Mouse (Mus musculus): ENCODE measurements around the gene Ncbp3. TPM values are rescaled to one million over a fixed set of nuclear protein-coding genes. Genes with fewer than 3 reads are reported as not detected.
"Not testable (repeated sequence)": the region's sequence is repeated elsewhere in the genome, so short reads cannot be mapped to it uniquely, and the experiment has no call there.

Gene Ncbp3
- polyA plus RNA-seq, 1 experiment from 2014 or later: 11.5 TPM

GRCm38 (mm10) chr11:73107358-73107757, 59.8 kb downstream of the Ncbp3 start:
- not testable (repeated sequence) for H3K27me3 ChIP-seq (ENCODE audit: control insufficient read depth, insufficient read depth, low read length); H3K4me3 ChIP-seq (ENCODE audit: low read length); H3K9me3 ChIP-seq (replicated peaks; ENCODE audit: control insufficient read depth, low read length); H3K4me2 ChIP-seq (ENCODE audit: low read depth, low read length); ATAC-seq (replicated peaks; ENCODE audit: extremely low read depth, insufficient read depth, low FRiP score); H3K27ac ChIP-seq (ENCODE audit: low read length); H3K9ac ChIP-seq (ENCODE audit: low read length); H3K36me3 ChIP-seq (ENCODE audit: control insufficient read depth, insufficient read depth)
- H3K4me1 ChIP-seq (ENCODE audit: control insufficient read depth, insufficient read depth, low read length): peaks cover 20% of the 10 kb centered on the region
- 36% methylated on average over 3 of the region's 3 CpGs for WGBS

GRCm38 (mm10) chr11:73108195-73108897, 60.8 kb downstream of the Ncbp3 start:
- H3K9me3 ChIP-seq (replicated peaks; ENCODE audit: control insufficient read depth, low read length): no peaks in the 10 kb centered on the region
- ATAC-seq (replicated peaks; ENCODE audit: extremely low read depth, insufficient read depth, low FRiP score): no peak
- H3K4me3 ChIP-seq (ENCODE audit: low read length): no peak overlapping the region
- no peaks in the 10 kb centered on the region for H3K27me3 ChIP-seq (ENCODE audit: control insufficient read depth, insufficient read depth, low read length)
- H3K4me2 ChIP-seq (ENCODE audit: low read depth, low read length): no peak overlapping the region
- peaks cover 20% of the 10 kb centered on the region for H3K4me1 ChIP-seq (ENCODE audit: control insufficient read depth, insufficient read depth, low read length)
- 62% methylated on average over 5 of the region's 5 CpGs for WGBS
- peak overlapping the region; percentile 60 for H3K27ac ChIP-seq (ENCODE audit: low read length)
- H3K36me3 ChIP-seq (ENCODE audit: control insufficient read depth, insufficient read depth): no peaks in the 10 kb centered on the region
- H3K9ac ChIP-seq (ENCODE audit: low read length): no peak overlapping the region; the same call in 1 of the 2 replicates

DNA sequence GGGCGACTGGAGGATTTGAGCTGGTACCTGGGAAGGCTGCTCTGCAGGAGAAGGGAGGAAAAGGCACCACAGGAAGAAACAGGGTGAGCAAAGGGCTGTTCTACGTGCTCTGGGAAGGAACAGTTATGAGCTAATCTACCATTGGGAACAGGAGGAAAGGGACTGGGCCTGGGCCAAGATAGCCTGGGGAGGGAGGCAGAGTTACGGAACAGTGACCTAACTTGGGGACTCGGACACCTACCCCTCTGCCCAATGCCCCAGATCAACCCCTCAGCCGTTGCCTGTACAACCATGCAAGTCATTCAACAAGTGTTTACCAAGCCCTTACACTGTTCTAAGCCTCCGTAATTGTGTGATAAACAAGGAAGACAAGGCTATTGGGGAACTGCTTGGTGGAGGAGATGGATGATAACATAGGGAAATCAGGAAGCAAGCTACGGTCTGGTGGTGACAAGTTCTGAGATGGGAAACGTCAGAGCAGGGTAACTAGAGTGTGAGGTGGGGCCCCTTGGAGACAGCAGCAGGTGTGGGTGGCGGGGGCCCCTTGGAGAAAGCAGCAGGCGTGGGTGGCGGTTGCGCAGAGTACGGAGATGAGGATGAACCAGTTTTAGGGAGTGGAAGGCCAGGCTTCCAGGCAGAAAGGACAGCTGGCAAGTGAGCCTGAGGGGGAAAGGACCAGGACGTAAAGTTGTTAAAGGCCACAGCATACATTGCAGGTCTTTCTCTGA, 61.5 kb downstream of the Ncbp3 start:
- no peaks in the 10 kb centered on the region for H3K9me3 ChIP-seq (replicated peaks; ENCODE audit: control insufficient read depth, low read length)
- no peak; the same call in 1 of the 2 replicates for ATAC-seq (replicated peaks; ENCODE audit: extremely low read depth, insufficient read depth, low FRiP score)
- no peak overlapping the region for H3K4me3 ChIP-seq (ENCODE audit: low read length)
- H3K4me1 ChIP-seq (ENCODE audit: control insufficient read depth, insufficient read depth, low read length): peaks cover 20% of the 10 kb centered on the region
- no peaks in the 10 kb centered on the region for H3K36me3 ChIP-seq (ENCODE audit: control insufficient read depth, insufficient read depth)
- H3K4me2 ChIP-seq (ENCODE audit: low read depth, low read length): no peak overlapping the region
- H3K9ac ChIP-seq (ENCODE audit: low read length): no peak overlapping the region
- H3K27ac ChIP-seq (ENCODE audit: low read length): peak overlapping the region; percentile 60
- 62% methylated on average over 14 of the region's 14 CpGs for WGBS
- H3K27me3 ChIP-seq (ENCODE audit: control insufficient read depth, insufficient read depth, low read length): no peaks in the 10 kb centered on the region

GRCm38 (mm10) chr11:73109941-73110340, 62.4 kb downstream of the Ncbp3 start:
- H3K27me3 ChIP-seq (ENCODE audit: control insufficient read depth, insufficient read depth, low read length): no peaks in the 10 kb centered on the region
- no peak for ATAC-seq (replicated peaks; ENCODE audit: extremely low read depth, insufficient read depth, low FRiP score)
- WGBS: 52% methylated on average over 3 of the region's 3 CpGs

GRCm38 (mm10) chr11:73111414-73111813, 63.8 kb downstream of the Ncbp3 start:
- ATAC-seq (replicated peaks; ENCODE audit: extremely low read depth, insufficient read depth, low FRiP score): no peak
- H3K4me2 ChIP-seq (ENCODE audit: low read depth, low read length): no peak overlapping the region
- H3K9ac ChIP-seq (ENCODE audit: low read length): no peak overlapping the region
- peaks cover 20% of the 10 kb centered on the region for H3K4me1 ChIP-seq (ENCODE audit: control insufficient read depth, insufficient read depth, low read length)
- H3K36me3 ChIP-seq (ENCODE audit: control insufficient read depth, insufficient read depth): no peaks in the 10 kb centered on the region
- no peak overlapping the region for H3K4me3 ChIP-seq (ENCODE audit: low read length)
- H3K9me3 ChIP-seq (replicated peaks; ENCODE audit: control insufficient read depth, low read length): no peaks in the 10 kb centered on the region
- no peaks in the 10 kb centered on the region for H3K27me3 ChIP-seq (ENCODE audit: control insufficient read depth, insufficient read depth, low read length)
- no peak overlapping the region for H3K27ac ChIP-seq (ENCODE audit: low read length)
- 65% methylated on average over 6 of the region's 6 CpGs for WGBS

More at GRCm38 (mm10) chr11:73109941-73110340, 62.4 kb downstream of the Ncbp3 start:
- H3K27ac ChIP-seq (ENCODE audit: low read length): peak overlapping the region; percentile 13; the same call in 1 of the 2 replicates
- no peak overlapping the region for H3K9ac ChIP-seq (ENCODE audit: low read length)
- H3K36me3 ChIP-seq (ENCODE audit: control insufficient read depth, insufficient read depth): no peaks in the 10 kb centered on the region
- H3K4me1 ChIP-seq (ENCODE audit: control insufficient read depth, insufficient read depth, low read length): peaks cover 20% of the 10 kb centered on the region
- H3K4me3 ChIP-seq (ENCODE audit: low read length): no peak overlapping the region
- no peaks in the 10 kb centered on the region for H3K9me3 ChIP-seq (replicated peaks; ENCODE audit: control insufficient read depth, low read length)
- H3K4me2 ChIP-seq (ENCODE audit: low read depth, low read length): no peak overlapping the region

- no peaks in the 10 kb centered on the region for H3K9me3 ChIP-seq (replicated peaks; ENCODE audit: control insufficient read depth, low read length)
- H3K27ac ChIP-seq (ENCODE audit: low read length): no peak overlapping the region
- no peaks in the 10 kb centered on the region for H3K27me3 ChIP-seq (ENCODE audit: control insufficient read depth, insufficient read depth, low read length)
- WGBS: 88% methylated on average over 6 of the region's 6 CpGs
- no peak overlapping the region for H3K9ac ChIP-seq (ENCODE audit: low read length)
- no peak for ATAC-seq (replicated peaks; ENCODE audit: extremely low read depth, insufficient read depth, low FRiP score)
- H3K4me1 ChIP-seq (ENCODE audit: control insufficient read depth, insufficient read depth, low read length): no peaks in the 10 kb centered on the region
- H3K4me3 ChIP-seq (ENCODE audit: low read length): no peak overlapping the region
- H3K36me3 ChIP-seq (ENCODE audit: control insufficient read depth, insufficient read depth): peaks cover 4% of the 10 kb centered on the region; the same call in 1 of the 2 replicates
- H3K4me2 ChIP-seq (ENCODE audit: low read depth, low read length): no peak overlapping the region
Observed at GRCm38 (mm10) chr11:73126495-73126894, 78.9 kb downstream of the Ncbp3 start.

DNA sequence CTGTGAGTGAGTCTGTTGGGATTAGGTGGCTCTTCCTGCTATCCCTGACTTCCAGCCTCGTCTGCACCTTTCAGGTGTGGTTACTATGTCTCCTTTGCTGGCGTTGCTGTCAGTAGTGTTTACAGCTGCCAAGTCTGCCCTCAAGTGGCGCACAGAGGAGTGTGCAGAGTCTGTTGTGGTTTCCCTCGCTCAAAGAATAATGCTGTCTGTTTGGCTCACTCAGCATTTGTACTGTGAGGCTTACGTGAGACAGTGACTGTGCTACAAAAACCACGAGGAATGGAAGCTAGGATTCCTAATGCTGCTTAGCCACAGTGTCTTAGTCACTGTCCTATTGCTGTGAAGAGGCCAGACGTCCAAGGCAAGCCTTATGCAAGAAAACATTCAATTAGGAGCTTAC, 83.4 kb downstream of the Ncbp3 start:
- WGBS: 59% methylated on average over 7 of the region's 7 CpGs
- Histone ChIP-seq H3K36me3 (ENCODE audit: control insufficient read depth, insufficient read depth) (peaks cover 7% of the 10 kb centered on the region; the same call in 1 of the 2 replicates), H3K27ac (ENCODE audit: low read length) (no peak overlapping the region), H3K9ac (ENCODE audit: low read length) (no peak overlapping the region), H3K4me1 (ENCODE audit: control insufficient read depth, insufficient read depth, low read length) (peaks cover 12% of the 10 kb centered on the region), H3K4me3 (ENCODE audit: low read length) (no peak overlapping the region), H3K27me3 (ENCODE audit: control insufficient read depth, insufficient read depth, low read length) (no peaks in the 10 kb centered on the region), H3K9me3 (replicated peaks; ENCODE audit: control insufficient read depth, low read length) (no peaks in the 10 kb centered on the region), H3K4me2 (ENCODE audit: low read depth, low read length) (no peak overlapping the region)
- no peak for ATAC-seq (replicated peaks; ENCODE audit: extremely low read depth, insufficient read depth, low FRiP score)

- Histone ChIP-seq H3K4me3 (ENCODE audit: low read length) (no peak overlapping the region), H3K27me3 (ENCODE audit: control insufficient read depth, insufficient read depth, low read length) (no peaks in the 10 kb centered on the region), H3K9ac (ENCODE audit: low read length) (no peak overlapping the region), H3K9me3 (replicated peaks; ENCODE audit: control insufficient read depth, low read length) (no peaks in the 10 kb centered on the region), H3K4me2 (ENCODE audit: low read depth, low read length) (no peak overlapping the region), H3K27ac (ENCODE audit: low read length) (no peak overlapping the region), H3K36me3 (ENCODE audit: control insufficient read depth, insufficient read depth) (peaks cover 7% of the 10 kb centered on the region; the same call in 1 of the 2 replicates), H3K4me1 (ENCODE audit: control insufficient read depth, insufficient read depth, low read length) (peaks cover 22% of the 10 kb centered on the region)
- WGBS: 85% methylated on average over 6 of the region's 6 CpGs
- ATAC-seq (replicated peaks; ENCODE audit: extremely low read depth, insufficient read depth, low FRiP score): no peak
Observed at GRCm38 (mm10) chr11:73132999-73133398, 85.4 kb downstream of the Ncbp3 start.

DNA sequence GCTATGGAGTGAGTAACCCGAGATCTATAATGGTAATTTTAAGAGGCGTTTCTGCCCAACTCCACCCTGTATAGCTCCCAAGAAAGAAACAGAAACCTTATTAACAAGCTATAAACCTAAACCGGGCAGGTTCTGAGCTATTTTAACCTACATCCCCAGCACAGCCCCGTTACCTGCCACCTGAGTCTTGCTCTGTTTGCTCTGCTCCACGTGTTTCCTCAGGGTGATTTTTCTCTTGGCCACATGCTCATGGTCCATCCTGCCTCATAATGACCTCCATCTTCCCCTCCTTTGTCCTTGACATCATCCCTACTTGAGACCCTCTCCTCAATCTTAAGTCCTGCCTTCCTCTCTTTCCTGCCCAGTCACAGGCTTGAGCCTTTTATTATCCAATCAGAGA, 86.6 kb downstream of the Ncbp3 start:
- Histone ChIP-seq H3K27ac (ENCODE audit: low read length) (no peak overlapping the region), H3K27me3 (ENCODE audit: control insufficient read depth, insufficient read depth, low read length) (no peaks in the 10 kb centered on the region), H3K9me3 (replicated peaks; ENCODE audit: control insufficient read depth, low read length) (no peaks in the 10 kb centered on the region), H3K36me3 (ENCODE audit: control insufficient read depth, insufficient read depth) (peaks cover 7% of the 10 kb centered on the region; the same call in 1 of the 2 replicates), H3K4me1 (ENCODE audit: control insufficient read depth, insufficient read depth, low read length) (peaks cover 26% of the 10 kb centered on the region), H3K9ac (ENCODE audit: low read length) (no peak overlapping the region), H3K4me3 (ENCODE audit: low read length) (no peak overlapping the region), H3K4me2 (ENCODE audit: low read depth, low read length) (peak overlapping the region; percentile 28)
- WGBS: 88% methylated on average over 5 of the region's 5 CpGs
- no peak for ATAC-seq (replicated peaks; ENCODE audit: extremely low read depth, insufficient read depth, low FRiP score)

Measured in heart, embryonic 16.5 days (tissue).